Mouse (Mus musculus) heart, embryonic 14.5 days (tissue): ENCODE measurements at regions not wholly inside any gene's neighbourhood (a gene's known extent, or its start where the extent isn't known, plus 50 kb on each side); places are given as distances from the start of the nearest gene placed in this dataset.
A peak's percentile ranks its signal among the peaks of the same experiment; 100 is the strongest.
"Not testable (repeated sequence)": the region's sequence is repeated elsewhere in the genome, so short reads cannot be mapped to it uniquely, and the experiment has no call there.

Source experiments
- ATAC-seq: fragments of 200-750 bp; cut with Nextera tagmentation; 2 replicates; pipeline ENCODE4 v1.8.0; 2017; ENCODE audit warnings: low read depth, moderate TSS enrichment; ENCODE audit not compliant: insufficient number of reproducible peaks, insufficient read depth, low FRiP score
- H3K27ac ChIP-seq, 2 experiments: fragments of 200-500 bp in 1 of 2; fragments of 300-500 bp in 1 of 2; sonication (generic) in 1 of 2; replicated peaks in 1 of 2; 2 replicates each; pipeline ENCODE4 v1.5.1; 2012 to 2014; ENCODE audit warnings: low read depth in 2 of 2, low read length in 2 of 2, control low read depth in 1 of 2, mild to moderate bottlenecking in 1 of 2, mixed read lengths in 1 of 2; ENCODE audit not compliant: control insufficient read depth in 1 of 2, insufficient read depth in 1 of 2
- H3K27me3 ChIP-seq: fragments of 300-500 bp; sonication (generic); 2 replicates; pipeline ENCODE4 v1.6.1; 2014; ENCODE audit warnings: mild to moderate bottlenecking, low read length, control low read depth; ENCODE audit not compliant: control insufficient read depth, insufficient read depth
- H3K36me3 ChIP-seq: fragments of 300-500 bp; sonication (generic); 2 replicates; pipeline ENCODE4 v1.6.1; 2014; ENCODE audit warnings: mild to moderate bottlenecking, control low read depth, low read length, mixed read lengths; ENCODE audit not compliant: control insufficient read depth, insufficient read depth
- H3K4me1 ChIP-seq, 2 experiments: fragments of 200-500 bp in 1 of 2; fragments of 300-500 bp in 1 of 2; sonication (generic) in 1 of 2; 2 replicates each; pipeline ENCODE4 v1.6.1; 2012 to 2014; ENCODE audit warnings: low read length in 2 of 2, control low read depth in 1 of 2, mixed read lengths in 1 of 2; ENCODE audit not compliant: control insufficient read depth in 2 of 2, insufficient read depth in 2 of 2
- H3K4me2 ChIP-seq: fragments of 300-500 bp; sonication (generic); 2 replicates; pipeline ENCODE4 v1.6.1; 2014; ENCODE audit warnings: mild to moderate bottlenecking, low read length
- H3K4me3 ChIP-seq, 2 experiments: fragments of 200-500 bp in 1 of 2; fragments of 300-500 bp in 1 of 2; sonication (generic) in 1 of 2; 2 replicates each; pipeline ENCODE4 v1.5.1; 2012 to 2014; ENCODE audit warnings: low read length in 2 of 2, mild to moderate bottlenecking in 2 of 2, control low read depth in 1 of 2, low read depth in 1 of 2, moderate library complexity in 1 of 2; ENCODE audit not compliant: control insufficient read depth in 1 of 2, insufficient read depth in 1 of 2
- H3K9ac ChIP-seq: fragments of 300-500 bp; sonication (generic); 2 replicates; pipeline ENCODE4 v1.6.1; 2014; ENCODE audit warnings: mild to moderate bottlenecking, low read length
- H3K9me3 ChIP-seq: fragments of 300-500 bp; sonication (generic); 2 replicates; pipeline ENCODE4 v1.6.1; 2016; ENCODE audit warnings: low read length, control low read depth; ENCODE audit not compliant: control insufficient read depth
- WGBS: fragments of 180-500 bp; shearing (Covaris S2); extraction: QIAGEN DNeasy Blood & Tissue Kit; methylation state at CpG from one replicate; pipeline ENCODE4 v1.1.7; 2014; 5-methylcytosine and 5-hydroxymethylcytosine counted together

- H3K4me3 ChIP-seq = no peak overlapping the region
- H3K4me1 ChIP-seq = no peaks in the 10 kb centered on the region
- no peak overlapping the region for H3K27ac ChIP-seq
- no peak for ATAC-seq
- no peaks in the 10 kb centered on the region for H3K27me3 ChIP-seq
- no peak overlapping the region for H3K9ac ChIP-seq
- no peaks in the 10 kb centered on the region for H3K36me3 ChIP-seq
- H3K4me2 ChIP-seq = no peak overlapping the region
- H3K9me3 ChIP-seq = no peaks in the 10 kb centered on the region
- WGBS = 74% methylated on average over 1 of the region's 1 CpGs
Measured at GRCm38 (mm10) chrX:70871209-70871608, 178.8 kb upstream of the Mamld1 start.

GRCm38 (mm10) chrX:70881326-70881725 is 168.7 kb upstream of the Mamld1 start:
- Histone ChIP-seq H3K4me3 (no peak overlapping the region), H3K4me1 (no peaks in the 10 kb centered on the region), H3K27me3 (no peaks in the 10 kb centered on the region), H3K36me3 (no peaks in the 10 kb centered on the region), H3K27ac (no peak overlapping the region), H3K9me3 (no peaks in the 10 kb centered on the region), H3K9ac (no peak overlapping the region), H3K4me2 (no peak overlapping the region)
- no peak for ATAC-seq
- WGBS = 63% methylated on average over 2 of the region's 2 CpGs

- Histone ChIP-seq H3K4me3 (no peak overlapping the region), H3K4me2 (no peak overlapping the region), H3K9me3 (no peaks in the 10 kb centered on the region), H3K4me1 (no peaks in the 10 kb centered on the region), H3K27ac (no peak overlapping the region), H3K36me3 (no peaks in the 10 kb centered on the region), H3K27me3 (no peaks in the 10 kb centered on the region), H3K9ac (no peak overlapping the region)
- 47% methylated on average over 2 of the region's 2 CpGs for WGBS
- no peak for ATAC-seq
Measured at GRCm38 (mm10) chrX:70883461-70883860, 166.6 kb upstream of the Mamld1 start.

GRCm38 (mm10) chrX:70894517-70894916 is 155.5 kb upstream of the Mamld1 start:
- ATAC-seq = no peak
- H3K27ac ChIP-seq = no peak overlapping the region
- no peak overlapping the region for H3K4me2 ChIP-seq
- 75% methylated on average over 2 of the region's 2 CpGs for WGBS
- no peak overlapping the region for H3K4me3 ChIP-seq
- H3K4me1 ChIP-seq = peaks cover 0 to 4% of the 10 kb centered on the region in 2 experiments; a peak in 1 of 4 replicates
- no peak overlapping the region for H3K9ac ChIP-seq
- no peaks in the 10 kb centered on the region for H3K36me3 ChIP-seq
- no peaks in the 10 kb centered on the region for H3K9me3 ChIP-seq
- no peaks in the 10 kb centered on the region for H3K27me3 ChIP-seq

- no peaks in the 10 kb centered on the region for H3K36me3 ChIP-seq
- no peak for ATAC-seq
- H3K4me3 ChIP-seq = no peak overlapping the region
- 78% methylated on average over 4 of the region's 4 CpGs for WGBS
- no peaks in the 10 kb centered on the region for H3K9me3 ChIP-seq
- H3K9ac ChIP-seq = no peak overlapping the region
- no peak overlapping the region for H3K4me2 ChIP-seq
- no peak overlapping the region for H3K27ac ChIP-seq
- no peaks in the 10 kb centered on the region for H3K27me3 ChIP-seq
- H3K4me1 ChIP-seq = peaks cover 0 to 7% of the 10 kb centered on the region in 2 experiments; a peak in 2 of 4 replicates
Measured at GRCm38 (mm10) chrX:70895554-70895953, 154.5 kb upstream of the Mamld1 start.

GRCm38 (mm10) chrX:70897110-70897721 is 152.8 kb upstream of the Mamld1 start:
- 34% methylated on average over 2 of the region's 2 CpGs for WGBS

GRCm38 (mm10) chrX:70898836-70899235 is 151.2 kb upstream of the Mamld1 start:
- H3K9ac ChIP-seq, H3K27me3 ChIP-seq, ATAC-seq, H3K4me2 ChIP-seq, H3K27ac ChIP-seq, H3K9me3 ChIP-seq, H3K36me3 ChIP-seq, H3K4me1 ChIP-seq, H3K4me3 ChIP-seq: not testable (repeated sequence)
- 71% methylated on average over 1 of the region's 1 CpGs for WGBS

More at GRCm38 (mm10) chrX:70897110-70897721, 152.8 kb upstream of the Mamld1 start:
- ATAC-seq = 0 out of 2 replicates have a peak, but pooled peaks have one; percentile 43
- no peaks in the 10 kb centered on the region for H3K9me3 ChIP-seq
- no peak overlapping the region for H3K4me3 ChIP-seq
- no peak overlapping the region for H3K9ac ChIP-seq
- no peaks in the 10 kb centered on the region for H3K36me3 ChIP-seq
- no peak overlapping the region for H3K4me2 ChIP-seq
- H3K4me1 ChIP-seq = peaks cover 0 to 7% of the 10 kb centered on the region in 2 experiments; a peak in 2 of 4 replicates
- no peaks in the 10 kb centered on the region for H3K27me3 ChIP-seq
- H3K27ac ChIP-seq = peak overlapping the region; percentile 62 to 63
